Mouse (Mus musculus): Measurements from ENCODE around the gene Cog3.
A peak's percentile ranks its signal among the peaks of the same experiment; 100 is the strongest.
"Not testable (repeated sequence)": the region's sequence is repeated elsewhere in the genome, so short reads cannot be mapped to it uniquely, and the experiment has no call there.

Cog3 gene

GRCm38 (mm10) chr14:75753991-75754817 is at the start of gene Cog3:
Gene Cog3 (minus strand): TSS chr14:75754517.
- DNase-seq (ENCODE audit: extremely low read depth, insufficient read length, low spot score) = peak; percentile 89

GRCm38 (mm10) chr14:75797769-75798386 is 43.6 kb upstream of the Cog3 start:
- DNase-seq (ENCODE audit: extremely low read depth, insufficient read length, low spot score) = no peak

- no peak for DNase-seq (ENCODE audit: extremely low read depth, insufficient read length, low spot score)
Observed at GRCm38 (mm10) chr14:75795918-75796317, 41.6 kb upstream of the Cog3 start.

- DNase-seq (ENCODE audit: extremely low read depth, insufficient read length, low spot score) = no peak
Observed at GRCm38 (mm10) chr14:75794726-75795125, 40.4 kb upstream of the Cog3 start.

- DNase-seq (ENCODE audit: extremely low read depth, insufficient read length, low spot score) = peak; percentile 30
Observed at GRCm38 (mm10) chr14:75794324-75794723, 40.0 kb upstream of the Cog3 start.

- DNase-seq (ENCODE audit: extremely low read depth, insufficient read length, low spot score) = no peak
Observed at GRCm38 (mm10) chr14:75793110-75793509, 38.8 kb upstream of the Cog3 start.

- DNase-seq (ENCODE audit: extremely low read depth, insufficient read length, low spot score) = no peak
Observed at GRCm38 (mm10) chr14:75791372-75791771, 37.1 kb upstream of the Cog3 start.

GRCm38 (mm10) chr14:75790411-75790996 is 36.2 kb upstream of the Cog3 start:
- peak; percentile 36 for DNase-seq (ENCODE audit: extremely low read depth, insufficient read length, low spot score)

- no peak for DNase-seq (ENCODE audit: extremely low read depth, insufficient read length, low spot score)
Observed at GRCm38 (mm10) chr14:75789291-75789690, 35.0 kb upstream of the Cog3 start.

- no peak for DNase-seq (ENCODE audit: extremely low read depth, insufficient read length, low spot score)
Observed at GRCm38 (mm10) chr14:75787794-75788175, 33.5 kb upstream of the Cog3 start.

- peak; percentile 95 for DNase-seq (ENCODE audit: extremely low read depth, insufficient read length, low spot score)
Observed at GRCm38 (mm10) chr14:75786868-75787793, 32.8 kb upstream of the Cog3 start, which contains the start of gene Slc25a30. Gene Slc25a30 (minus strand): TSS chr14:75787037.

GRCm38 (mm10) chr14:75786424-75786867 is 32.1 kb upstream of the Cog3 start:
- DNase-seq (ENCODE audit: extremely low read depth, insufficient read length, low spot score) = no peak

GRCm38 (mm10) chr14:75779913-75780312 is 25.6 kb upstream of the Cog3 start:
- DNase-seq (ENCODE audit: extremely low read depth, insufficient read length, low spot score) = no peak

- DNase-seq (ENCODE audit: extremely low read depth, insufficient read length, low spot score) = no peak
Observed at GRCm38 (mm10) chr14:75776637-75777036, 22.3 kb upstream of the Cog3 start.

- DNase-seq (ENCODE audit: extremely low read depth, insufficient read length, low spot score) = no peak
Observed at GRCm38 (mm10) chr14:75773431-75773830, 19.1 kb upstream of the Cog3 start.

GRCm38 (mm10) chr14:75772407-75772806 is 18.1 kb upstream of the Cog3 start:
- not testable (repeated sequence) for DNase-seq (ENCODE audit: extremely low read depth, insufficient read length, low spot score)

- DNase-seq (ENCODE audit: extremely low read depth, insufficient read length, low spot score) = no peak
Observed at GRCm38 (mm10) chr14:75771101-75771501, 16.8 kb upstream of the Cog3 start.

- DNase-seq (ENCODE audit: extremely low read depth, insufficient read length, low spot score) = no peak
Observed at GRCm38 (mm10) chr14:75769334-75769733, 15.0 kb upstream of the Cog3 start.

GRCm38 (mm10) chr14:75768275-75768608 is 13.9 kb upstream of the Cog3 start:
- DNase-seq (ENCODE audit: extremely low read depth, insufficient read length, low spot score) = no peak

- DNase-seq (ENCODE audit: extremely low read depth, insufficient read length, low spot score) = peak; percentile 16
Observed at GRCm38 (mm10) chr14:75767492-75768274, 13.4 kb upstream of the Cog3 start.
